Mouse (Mus musculus) heart, adult 9 months (tissue): ENCODE results near the gene Tbc1d1.
A peak's percentile ranks its signal among the peaks of the same experiment; 100 is the strongest.
"Not testable (repeated sequence)": the region's sequence is repeated elsewhere in the genome, so short reads cannot be mapped to it uniquely, and the experiment has no call there.

Source experiments
- DNase-seq, 2 experiments: peaks; one replicate each; pipeline ENCODE4 v3.0.0; 2022; ENCODE audit warnings: low spot score in 2 of 2

The Tbc1d1 gene

DNA sequence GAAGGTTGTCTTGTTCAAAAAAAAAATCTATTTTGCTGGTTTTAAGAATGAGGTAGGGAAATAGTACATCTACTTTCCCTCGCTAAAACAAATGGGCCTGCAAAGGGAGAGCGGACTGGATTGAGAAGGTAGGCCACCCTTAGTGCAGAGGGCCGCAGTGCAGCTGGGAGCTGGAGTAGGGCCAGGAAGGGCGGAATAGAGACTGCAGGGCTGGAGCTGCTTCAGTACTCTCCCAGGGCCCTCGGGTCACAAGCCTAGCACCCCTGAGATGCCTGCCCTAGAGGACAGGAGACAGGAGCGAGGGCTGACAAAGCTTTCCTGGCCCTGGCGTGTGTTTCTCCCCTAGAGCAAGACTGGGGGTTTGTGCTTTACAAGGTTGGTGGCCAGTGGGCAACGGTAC is 192.7 kb downstream of the Tbc1d1 start:
- no peak for DNase-seq

DNA sequence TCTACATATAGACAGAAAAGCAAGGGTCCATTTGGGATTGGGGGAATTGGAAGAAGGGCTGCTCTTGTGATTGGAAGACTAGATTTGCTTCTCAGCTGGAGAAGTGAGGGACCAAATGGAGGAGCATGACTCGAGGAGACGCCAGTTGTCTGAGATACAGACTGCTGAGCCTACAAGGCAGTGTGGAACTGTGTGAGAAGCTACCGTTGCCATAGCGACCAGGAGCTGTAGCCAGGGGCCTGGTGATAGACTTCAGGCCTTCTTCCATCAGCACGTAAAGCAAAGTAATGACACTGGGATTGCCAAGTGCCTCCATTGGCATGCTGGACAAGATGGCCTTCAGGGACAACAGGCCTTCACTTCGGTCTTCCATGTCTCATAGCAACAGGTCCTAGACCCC is 195.9 kb downstream of the Tbc1d1 start:
- no peak for DNase-seq

DNA sequence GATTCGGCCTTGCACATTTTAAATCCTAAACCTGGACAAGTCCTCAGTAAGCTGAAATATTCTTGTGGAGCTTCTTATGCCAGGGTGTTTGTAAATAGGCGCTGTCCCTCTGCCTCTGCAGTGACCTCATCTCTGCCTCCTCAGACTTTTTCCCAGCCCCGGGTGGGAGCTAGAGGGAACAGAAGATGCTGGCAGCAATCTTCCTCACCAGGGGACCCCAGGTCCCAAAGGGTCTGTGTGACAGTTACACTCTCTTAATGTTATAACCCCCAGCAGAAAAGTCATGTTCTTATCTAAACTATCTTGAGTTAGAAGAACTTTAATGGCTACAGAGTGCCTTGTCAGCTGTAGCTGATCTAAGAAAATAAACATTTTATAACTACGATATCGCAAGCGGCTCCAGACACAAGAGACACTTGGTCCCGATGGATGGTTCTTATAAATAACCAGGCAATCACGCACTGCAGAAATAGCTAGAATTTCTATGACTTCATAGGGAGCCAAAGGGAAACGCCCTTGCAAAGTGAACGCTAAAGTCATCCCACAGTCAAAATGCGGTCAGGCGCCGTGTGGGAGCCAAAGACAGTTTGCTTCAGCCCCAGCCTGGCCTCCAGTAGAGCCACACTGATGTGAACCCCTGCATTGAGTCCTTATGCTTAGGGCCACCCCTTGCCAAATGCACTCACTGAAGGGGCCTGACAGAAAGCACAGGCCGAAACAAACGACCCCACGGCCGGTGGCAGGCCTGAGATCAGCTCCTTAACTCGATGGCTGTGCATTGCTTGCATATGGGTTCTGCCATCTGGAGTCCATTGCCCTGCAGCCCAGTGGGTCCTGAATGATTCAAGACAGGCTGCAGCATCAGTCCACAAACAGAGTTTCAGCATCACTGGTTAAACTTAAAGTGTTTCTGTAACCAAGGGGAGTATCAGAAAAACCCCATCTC is 202.8 kb downstream of the Tbc1d1 start:
- no peak for DNase-seq

DNA sequence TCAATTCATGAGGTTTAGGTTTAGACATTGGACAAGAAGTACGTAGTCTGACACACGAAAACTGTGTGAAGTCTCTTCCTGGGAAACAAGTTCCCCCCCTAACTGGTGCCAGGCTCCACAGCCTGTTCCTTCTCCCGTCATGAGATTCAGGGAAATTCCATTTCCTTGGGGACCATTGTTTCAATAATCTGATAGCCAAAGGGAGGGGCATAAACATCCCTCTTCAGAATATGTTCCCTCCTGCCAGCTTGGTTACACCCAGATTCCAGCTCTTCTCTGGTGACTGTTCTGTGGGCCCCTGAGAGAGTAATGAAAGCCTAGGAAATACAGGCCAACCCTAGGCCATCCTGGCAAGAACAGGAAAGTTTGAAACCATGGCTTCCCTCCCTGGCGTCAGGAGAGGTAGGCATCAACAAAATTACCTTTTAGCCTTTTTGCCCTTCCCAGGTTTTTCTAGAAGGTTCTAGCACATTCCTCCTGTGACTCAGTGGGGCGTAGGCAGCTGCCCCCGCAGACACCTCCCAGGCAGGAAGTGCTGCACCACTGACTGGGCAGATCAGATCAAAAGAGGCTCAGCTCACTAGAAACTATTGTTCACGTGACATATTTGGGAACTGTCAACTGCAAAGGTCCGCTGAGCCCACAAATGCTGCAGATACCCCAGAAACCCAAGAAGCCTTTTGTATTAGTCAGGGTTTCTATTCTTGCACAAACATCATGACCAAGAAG is 204.2 kb downstream of the Tbc1d1 start:
- no peak for DNase-seq

DNA sequence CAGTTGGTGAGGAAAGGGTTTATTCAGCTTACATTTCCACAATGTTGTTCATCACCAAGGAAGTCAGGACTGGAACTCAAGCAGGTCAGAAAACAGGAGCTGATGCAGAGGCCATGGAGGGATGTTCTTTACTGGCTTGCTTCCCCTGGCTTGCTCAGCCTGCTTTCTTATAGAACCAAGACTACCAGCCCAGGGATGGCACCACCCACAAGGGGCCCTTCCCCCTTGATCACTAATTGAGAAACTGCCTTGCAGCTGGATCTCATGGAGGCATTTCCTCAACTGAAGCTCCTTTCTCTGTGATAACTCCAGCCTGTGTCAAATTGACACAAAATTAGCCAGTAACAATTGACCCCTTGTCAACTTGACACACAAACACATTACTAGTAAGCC is 204.8 kb downstream of the Tbc1d1 start:
- not testable (repeated sequence) for DNase-seq

DNA sequence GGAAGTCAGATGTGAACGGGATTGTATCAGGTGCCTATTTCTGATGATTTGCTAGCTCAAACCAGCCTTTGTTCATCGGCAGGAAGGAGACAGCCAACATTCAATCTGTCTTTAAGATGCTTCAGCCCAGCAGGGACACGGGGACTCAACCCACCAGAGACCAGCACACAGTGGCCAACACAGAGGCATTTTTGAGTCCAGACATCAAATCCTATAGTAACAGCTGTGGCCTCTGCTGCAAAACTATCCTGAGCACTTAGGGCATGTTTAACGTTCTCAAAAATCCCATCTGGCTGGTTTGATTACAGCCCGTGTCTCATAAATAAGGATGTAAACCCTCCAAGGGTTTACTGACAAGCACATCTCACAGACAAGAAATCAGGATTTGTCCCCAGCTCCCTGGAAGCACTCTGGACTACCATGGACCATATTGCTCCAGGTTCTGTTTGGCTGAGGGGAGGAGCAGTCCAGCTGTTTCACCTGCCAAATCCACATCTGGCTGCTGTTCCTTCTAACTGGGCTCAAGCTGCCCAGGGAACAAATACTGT is 207.8 kb downstream of the Tbc1d1 start:
- no peak for DNase-seq

DNA sequence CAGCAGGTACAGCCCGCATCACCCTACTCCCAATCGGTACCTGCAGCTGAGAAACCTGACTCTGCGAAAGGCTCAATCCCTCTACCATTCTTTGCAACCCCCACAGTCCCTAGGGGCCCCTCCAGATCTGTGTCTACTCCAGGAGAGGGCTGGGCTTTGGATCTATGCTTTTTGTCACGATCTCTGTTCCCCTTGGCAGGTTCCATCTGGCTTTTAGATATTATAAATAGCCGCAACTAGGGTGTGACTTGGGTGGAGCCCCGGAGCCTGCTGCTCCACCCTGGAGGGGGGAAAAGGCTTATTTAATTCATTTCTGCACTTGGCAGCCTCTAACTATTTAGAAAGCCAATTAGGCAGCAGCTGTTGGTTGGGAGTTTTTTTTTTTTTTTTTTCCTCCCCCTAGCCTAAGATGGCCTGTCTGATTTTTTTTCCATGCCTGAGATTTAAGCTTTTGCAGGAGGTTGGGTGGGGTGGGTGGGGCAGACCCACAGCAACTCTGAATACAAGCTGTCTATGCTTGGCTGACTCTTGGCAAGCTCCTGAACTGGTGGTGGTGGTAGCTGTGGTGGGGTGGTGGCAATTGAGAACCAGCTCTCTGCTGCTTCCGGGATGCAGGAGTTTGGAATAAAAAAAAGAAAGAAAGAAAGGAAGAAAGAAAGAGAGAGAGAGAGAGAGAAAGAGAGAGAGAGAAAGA is 208.5 kb downstream of the Tbc1d1 start:
- DNase-seq: peak; percentile 84 to 90

DNA sequence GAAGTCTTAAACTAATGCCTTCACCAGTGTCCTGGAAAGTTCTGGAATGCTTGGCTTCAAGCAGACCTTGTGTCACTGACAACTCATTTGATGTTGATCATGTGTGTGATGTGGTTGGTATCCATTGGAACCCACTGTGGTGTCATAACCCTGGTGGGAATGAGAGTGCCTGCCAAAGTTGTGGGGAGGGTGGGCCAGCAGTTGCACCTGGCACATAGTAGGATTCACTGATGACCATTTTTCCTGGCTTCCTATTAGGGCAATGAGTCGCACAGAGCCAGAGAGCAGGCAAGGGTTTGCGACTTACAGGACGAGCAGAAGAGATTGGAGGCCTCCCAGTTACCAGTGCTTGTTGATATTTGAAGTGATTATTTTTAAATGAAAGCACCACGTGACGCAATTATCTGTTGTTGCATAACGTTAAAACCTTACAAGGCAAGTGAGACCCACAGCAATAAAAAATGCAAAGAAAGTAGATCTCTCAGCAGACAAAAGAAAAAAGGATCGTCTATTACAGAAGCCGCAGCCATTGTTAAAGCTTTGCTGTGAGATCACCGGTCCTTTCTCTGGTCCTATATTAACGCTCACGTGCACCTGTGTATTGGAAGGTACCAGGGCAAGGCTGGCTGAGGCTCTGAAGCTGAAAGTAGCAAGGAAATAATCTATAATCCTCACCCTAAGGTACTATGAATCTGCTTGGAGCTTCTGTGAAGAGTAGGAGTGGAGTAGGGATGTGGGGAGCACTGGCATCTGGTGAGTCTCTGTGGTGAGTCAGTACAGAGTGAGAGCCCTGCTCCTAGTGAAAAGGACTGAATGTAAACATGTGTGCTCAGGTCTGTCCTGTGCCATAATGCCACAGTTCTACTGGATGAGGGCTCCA is 209.3 kb downstream of the Tbc1d1 start:
- DNase-seq: no peak

DNA sequence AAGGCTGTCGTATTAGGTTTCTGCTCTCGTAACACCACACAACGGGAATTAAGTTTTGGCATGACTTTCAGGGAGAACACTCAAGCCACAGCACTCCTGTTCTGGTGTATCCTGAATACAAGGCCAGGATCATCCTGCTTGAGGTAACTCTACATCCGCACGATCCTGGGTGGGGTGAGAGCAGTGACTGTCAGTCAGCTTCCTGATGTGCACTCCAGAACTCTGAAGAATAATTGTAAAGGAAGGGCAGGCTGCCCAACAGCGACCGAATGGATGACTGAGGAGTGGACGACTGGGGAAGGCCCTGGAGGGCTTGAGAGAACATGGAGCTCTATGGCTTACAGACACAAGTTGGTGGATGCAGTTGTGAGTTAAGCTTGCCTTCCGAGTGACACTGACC is 210.0 kb downstream of the Tbc1d1 start:
- DNase-seq: no peak

DNA sequence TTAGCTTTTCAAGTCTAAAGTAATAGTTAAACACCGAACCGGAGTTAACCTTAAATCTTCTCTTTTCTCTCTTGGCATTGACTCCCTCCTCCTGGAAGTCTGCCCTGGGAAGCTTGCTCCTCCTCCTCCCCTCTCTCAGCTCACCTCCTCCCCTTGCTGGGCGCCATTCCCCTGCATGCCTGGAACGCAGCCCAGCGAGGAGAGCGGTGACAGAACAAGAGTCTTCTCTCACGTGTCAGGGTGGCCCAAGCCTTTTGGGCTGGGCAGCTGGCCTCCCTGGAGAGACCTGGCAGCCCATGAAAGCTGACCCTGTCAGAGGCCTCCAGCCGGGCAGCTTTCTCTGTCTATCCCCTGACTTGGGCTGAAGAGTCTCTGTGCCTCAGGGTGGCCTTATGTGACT is 211.3 kb downstream of the Tbc1d1 start:
- DNase-seq: peak; percentile 73 to 87

DNA sequence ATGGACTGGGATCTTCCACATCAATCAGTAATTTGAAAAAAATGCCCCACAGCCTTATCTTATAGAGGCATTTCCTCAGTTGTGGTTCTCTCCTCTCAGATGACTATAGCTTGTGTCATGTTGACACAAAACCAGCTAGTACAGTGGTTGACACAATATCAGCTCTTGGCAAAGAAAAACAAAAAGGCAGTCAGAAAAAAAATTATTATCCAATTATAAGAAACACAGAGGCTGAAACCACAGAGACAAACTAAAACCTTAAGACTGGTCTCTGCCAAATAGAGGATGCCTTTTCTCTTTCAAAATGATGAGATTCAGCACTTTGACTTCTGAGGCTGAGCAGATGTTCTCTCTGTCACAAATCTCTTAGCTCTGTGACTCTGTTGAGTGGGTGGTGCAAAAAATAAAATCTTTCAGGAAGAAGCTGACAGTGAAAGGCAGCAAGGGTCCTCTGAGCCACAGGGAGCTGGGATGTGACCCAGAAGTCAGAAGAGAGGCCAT is 215.3 kb downstream of the Tbc1d1 start:
- no peak for DNase-seq

DNA sequence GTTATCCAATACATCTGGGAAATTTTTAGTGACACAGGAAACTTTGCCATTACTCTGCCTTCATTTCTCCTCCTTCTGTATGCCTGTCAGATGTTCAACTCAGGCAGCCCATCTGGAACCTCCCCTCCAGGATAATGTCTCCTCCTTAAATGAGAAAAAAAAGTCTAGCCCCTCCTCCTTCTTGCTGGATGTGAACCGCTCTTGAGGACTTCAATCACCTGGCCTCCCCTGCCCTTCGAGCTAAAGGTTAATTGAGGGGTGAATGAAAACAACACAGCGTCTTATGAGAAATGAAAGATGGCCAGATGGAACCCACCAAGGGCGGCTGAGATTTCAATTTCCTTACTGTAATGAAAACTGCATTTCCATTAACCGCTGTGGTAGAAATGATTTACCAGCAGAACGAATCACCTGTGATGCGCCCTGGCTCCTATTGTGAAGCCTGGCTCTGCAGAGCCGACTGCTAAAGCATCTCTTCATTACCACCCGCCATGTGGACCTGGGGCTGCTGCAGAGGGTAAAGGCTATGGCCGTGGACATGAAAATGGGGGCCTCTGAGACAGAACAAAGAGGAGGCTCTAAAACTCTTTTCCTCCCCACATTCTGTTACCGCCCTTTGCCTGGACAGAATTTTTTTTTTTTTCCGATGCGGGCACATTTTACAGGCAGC is 216.3 kb downstream of the Tbc1d1 start:
- no peak for DNase-seq

DNA sequence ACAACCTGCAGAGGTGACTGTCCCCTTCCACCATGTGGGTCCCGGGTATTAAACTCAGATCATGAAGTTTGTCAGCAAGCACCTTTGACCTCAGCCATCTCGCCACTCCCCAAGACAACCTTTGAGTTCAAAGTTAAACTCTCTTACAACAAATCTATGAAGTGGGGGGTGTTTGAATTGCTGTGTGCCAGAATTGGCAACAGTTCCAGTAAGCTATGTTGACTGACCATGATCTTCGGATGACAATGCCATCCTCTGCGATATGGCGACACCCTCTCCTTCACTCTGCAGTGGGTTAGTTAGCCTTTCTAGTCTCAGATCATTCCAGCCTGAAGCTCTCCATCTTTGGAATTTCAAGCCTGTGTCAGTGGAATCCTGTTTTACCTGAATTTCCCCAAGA is 217.6 kb downstream of the Tbc1d1 start:
- DNase-seq: no peak

DNA sequence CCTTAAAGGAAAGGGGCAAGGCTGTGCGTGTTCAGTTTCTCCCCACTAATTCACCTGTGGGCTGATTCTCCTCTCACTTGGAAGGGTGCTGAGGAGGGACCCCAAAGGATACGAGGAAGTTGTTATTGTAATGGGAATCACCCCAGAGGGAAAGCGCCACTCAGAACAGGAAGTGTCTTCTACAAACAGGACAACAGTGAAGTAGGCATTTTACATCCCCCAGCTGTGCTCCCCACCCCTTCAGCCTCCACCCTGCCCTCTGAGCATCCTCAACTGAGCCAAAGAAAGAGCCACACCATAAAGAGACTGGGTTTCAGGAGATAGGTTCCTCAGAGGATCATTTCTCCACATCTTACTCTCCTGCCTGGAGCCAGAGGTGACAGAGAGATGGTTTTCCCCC is 219.7 kb downstream of the Tbc1d1 start:
- DNase-seq: no peak

DNA sequence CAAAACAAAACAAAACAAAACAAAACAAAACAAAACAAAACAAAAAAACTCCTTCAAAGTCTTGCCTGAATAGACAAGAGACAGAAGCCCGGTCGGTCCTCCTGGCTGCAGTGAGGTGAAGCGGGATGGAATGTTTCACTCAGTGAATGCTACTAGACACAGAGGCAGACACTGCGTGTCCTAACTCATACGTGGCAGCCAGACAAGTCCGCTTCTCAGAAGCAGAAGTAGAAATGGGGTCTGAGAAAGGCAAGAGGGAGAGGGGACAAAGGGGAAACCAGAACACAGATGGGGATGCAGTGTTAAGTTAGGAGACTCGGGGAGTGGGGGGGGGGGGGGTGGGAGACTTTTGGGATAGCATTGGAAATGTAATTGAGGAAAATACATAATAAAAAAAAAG is 220.4 kb downstream of the Tbc1d1 start:
- DNase-seq: no peak

DNA sequence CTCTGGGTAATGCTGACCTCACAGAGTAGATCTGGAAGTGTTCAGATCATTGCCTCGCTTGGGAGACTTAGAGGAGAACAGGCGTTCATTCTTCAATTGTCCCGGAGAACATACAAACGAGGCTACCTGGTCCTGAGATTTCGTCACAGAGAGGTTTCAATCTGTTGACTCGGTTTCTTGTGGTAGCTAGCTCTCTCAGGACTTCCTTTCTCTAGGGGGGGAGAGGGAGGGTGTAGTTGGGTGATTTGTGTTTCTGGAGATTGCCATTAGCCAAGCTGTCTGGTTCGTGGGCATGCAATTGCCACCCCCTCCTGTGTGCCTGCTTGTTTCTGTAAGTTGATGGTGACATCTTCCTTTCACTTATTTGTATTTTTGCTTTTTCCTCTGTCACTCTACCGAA is 221.6 kb downstream of the Tbc1d1 start:
- DNase-seq: no peak

DNA sequence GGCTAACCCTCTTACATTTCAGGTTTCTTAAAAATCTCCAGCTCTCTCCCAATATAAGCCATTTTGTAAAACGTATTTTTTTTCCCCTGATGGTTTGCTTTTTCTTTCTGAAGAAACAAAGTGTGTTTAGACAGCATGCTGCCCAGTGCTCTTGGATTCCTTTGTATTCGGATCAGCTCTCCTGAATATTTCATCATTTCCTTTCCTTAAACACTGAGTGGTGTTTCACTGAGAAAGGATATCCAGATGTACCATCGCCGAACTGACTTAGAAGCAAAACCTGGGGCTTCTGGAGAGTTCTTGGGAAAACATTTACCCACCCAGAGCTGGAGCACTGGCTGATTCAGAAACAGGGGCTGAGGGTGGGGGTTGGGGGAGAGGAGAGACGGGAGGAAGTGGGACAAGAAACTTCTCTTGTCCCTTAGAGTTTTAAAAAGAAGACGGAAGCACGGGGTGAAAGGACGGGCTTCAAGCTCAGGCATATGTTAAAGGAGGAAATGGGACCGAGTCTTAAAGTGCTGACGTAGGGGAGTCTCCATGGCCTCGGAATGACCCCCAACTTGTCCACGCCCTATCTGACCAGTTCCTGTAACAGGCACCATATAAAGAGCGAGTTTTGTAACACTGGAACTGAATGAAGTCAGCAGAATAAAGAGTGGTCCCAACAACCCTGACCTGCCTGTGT is 222.6 kb downstream of the Tbc1d1 start:
- peak; percentile 69 to 79 for DNase-seq

DNA sequence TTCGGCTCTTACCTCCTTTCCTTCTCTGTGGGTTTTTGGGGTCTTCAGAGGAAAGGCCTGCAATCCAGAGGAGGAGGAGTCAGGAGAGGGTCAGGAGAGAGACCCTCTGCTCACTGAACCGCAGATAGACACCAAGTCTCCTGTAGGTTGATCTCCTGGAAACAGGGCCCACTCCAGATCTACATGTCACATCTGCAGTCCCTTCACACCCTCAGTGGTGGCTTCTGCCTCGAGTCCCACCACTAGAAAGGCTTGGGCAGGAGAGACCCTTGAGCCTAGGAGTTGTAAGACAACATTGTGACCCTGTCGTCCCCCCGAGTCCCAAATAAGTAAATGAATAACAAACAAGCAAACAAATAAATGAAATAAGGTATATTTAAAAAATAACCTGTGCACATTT is 223.7 kb downstream of the Tbc1d1 start:
- DNase-seq: no peak

DNA sequence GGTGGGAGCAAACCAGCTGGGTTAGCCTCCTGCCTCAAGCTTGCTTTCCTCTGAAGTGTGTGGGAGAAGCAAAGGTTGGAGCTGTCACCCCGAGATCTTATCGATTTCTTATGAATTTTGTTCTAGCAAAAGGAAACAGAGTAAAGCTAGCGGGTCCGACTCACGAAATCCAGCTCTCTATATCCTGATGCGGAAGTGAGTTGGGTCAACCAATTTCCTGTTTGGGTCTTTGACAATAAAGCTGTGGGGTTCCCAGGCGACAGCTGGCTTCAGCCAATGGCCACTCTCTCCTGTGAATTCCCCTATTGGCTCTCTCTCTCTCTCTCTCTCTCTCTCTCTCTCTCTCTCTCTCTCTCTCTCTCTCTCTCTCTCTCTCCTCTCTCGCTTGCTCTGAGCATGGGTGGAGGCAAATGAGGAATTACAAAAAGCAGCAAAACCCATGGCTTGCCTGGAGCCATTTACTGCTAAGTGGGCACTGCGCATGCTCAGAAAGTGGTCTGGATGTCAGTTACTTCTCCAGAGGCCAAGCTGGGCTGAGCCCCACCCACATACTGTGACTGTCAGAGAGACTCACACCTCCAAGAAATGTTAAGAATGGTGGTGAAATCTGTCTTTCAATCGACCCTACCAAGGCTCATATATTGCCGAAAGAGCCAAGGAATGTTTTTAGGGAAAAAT is 224.7 kb downstream of the Tbc1d1 start:
- DNase-seq: peak in 1 of 2 experiments; percentile 57
